Mouse (Mus musculus) adrenal gland (tissue): ENCODE data around the gene Gpr139.

Experiments used
- intact Hi-C: fragments of 180-260 bp; cut with DNase I; formaldehyde crosslinking; loops from one replicate; pipeline ENCODE4 v1.15.1; 2025
- long read RNA-seq, 2 experiments: library from polyadenylated mRNA; unstranded; transcript quantifications; one replicate each; pipeline ENCODE4 v2.0.0; 2020; ENCODE audit warnings: borderline replicate concordance in 1 of 2; ENCODE audit not compliant: insufficient replicate concordance in 1 of 2

The Gpr139 gene
- long read RNA-seq, experiment 1: 0 reads
- long read RNA-seq, experiment 2: 0 reads

GRCm38 (mm10) chr7:119184341-119185143 is at the start of gene Gpr139:
Gene Gpr139 (minus strand): TSS chr7:119184603.
- intact Hi-C loops: loop anchor here (5.0 kb wide), 1 partner anchor 243 kb away; no protein-coding TSS in a partner anchor

GRCm38 (mm10) chr7:119230971-119231370 is 46.6 kb upstream of the Gpr139 start:
- intact Hi-C loops: no loop called here

GRCm38 (mm10) chr7:119222706-119223105 is 38.3 kb upstream of the Gpr139 start:
- intact Hi-C loops: no loop called here

- intact Hi-C loops: no loop called here
These were observed 34.7 kb upstream of the Gpr139 start for GRCm38 (mm10) chr7:119219121-119219520.

GRCm38 (mm10) chr7:119207251-119207650 is 22.8 kb upstream of the Gpr139 start:
- intact Hi-C loops: no loop called here

GRCm38 (mm10) chr7:119186374-119186773 is 2.0 kb upstream of the Gpr139 start:
- intact Hi-C loops: loop anchor here (5.0 kb wide), 1 partner anchor 241 kb away; no protein-coding TSS in a partner anchor

GRCm38 (mm10) chr7:119185181-119185940 is 958 bp upstream of the Gpr139 start:
- intact Hi-C loops: loop anchor here (5.0 kb wide), 1 partner anchor 242 kb away; no protein-coding TSS in a partner anchor

- intact Hi-C loops: no loop called here
These were observed 3.4 kb downstream of the Gpr139 start for GRCm38 (mm10) chr7:119181053-119181452.

- intact Hi-C loops: no loop called here
These were observed 24.4 kb downstream of the Gpr139 start for GRCm38 (mm10) chr7:119160015-119160414.

GRCm38 (mm10) chr7:119111771-119112170 is 72.6 kb downstream of the Gpr139 start:
- intact Hi-C loops: no loop called here

GRCm38 (mm10) chr7:119105878-119106277 is 78.5 kb downstream of the Gpr139 start:
- intact Hi-C loops: no loop called here

GRCm38 (mm10) chr7:119096583-119096982 is 87.8 kb downstream of the Gpr139 start:
- intact Hi-C loops: no loop called here
